Mouse (Mus musculus) inflammation-experienced regulatory T-cells (primary cell): Measurements from ENCODE around the gene Znhit2. TPM values are rescaled to one million over a fixed set of nuclear protein-coding genes. Genes with fewer than 3 reads are reported as not detected.

Experiments used
- polyA plus RNA-seq, 2 experiments: library from polyadenylated mRNA; unstranded; fragments of 100-300 nt; shearing (Covaris generic); gene quantifications; one replicate each; pipeline ENCODE4 v1.2.1; 2017

Znhit2 gene
- polyA plus RNA-seq = 10 to 100 TPM; 35.7 to 43.9 TPM

GRCm38 (mm10) chr19:6061021-6061533 lies at the start of gene Znhit2:
TSS of gene Znhit2 (plus strand) at chr19:6061192.

GRCm38 (mm10) chr19:6015511-6016315 lies 45.3 kb upstream of the Znhit2 start, which contains the start of gene Capn1:
TSS of gene Capn1 (minus strand) at chr19:6015897.

GRCm38 (mm10) chr19:6046294-6047153 lies 14.5 kb upstream of the Znhit2 start, which contains the start of gene Syvn1:
TSS of gene Syvn1 (plus strand) at chr19:6046576.

GRCm38 (mm10) chr19:6057313-6058096 lies 3.5 kb upstream of the Znhit2 start, which contains the start of the genes Mrpl49 and Fau:
TSS of gene Mrpl49 (minus strand) at chr19:6057785.
TSS of gene Fau (plus strand) at chr19:6057844.

GRCm38 (mm10) chr19:6067724-6068415 lies 6.9 kb downstream of the Znhit2 start, which contains the start of gene Tm7sf2:
TSS of gene Tm7sf2 (minus strand) at chr19:6068373.

GRCm38 (mm10) chr19:6076564-6077393 lies 15.8 kb downstream of the Znhit2 start, which contains the start of gene Vps51:
TSS of gene Vps51 (minus strand) at chr19:6077231.

GRCm38 (mm10) chr19:6079983-6080480 lies 19.0 kb downstream of the Znhit2 start, which contains the start of gene Tmem262:
TSS of gene Tmem262 (plus strand) at chr19:6080033.

GRCm38 (mm10) chr19:6082156-6082555 lies 21.2 kb downstream of the Znhit2 start, which contains the start of gene Gm28374:
TSS of gene Gm28374 (minus strand) at chr19:6082256.

GRCm38 (mm10) chr19:6084478-6085248 lies 23.7 kb downstream of the Znhit2 start, which contains the start of the genes Zfpl1 and Cdca5:
TSS of gene Zfpl1 (minus strand) at chr19:6084956.
TSS of gene Cdca5 (plus strand) at chr19:6084983.

GRCm38 (mm10) chr19:6094119-6094518 lies 33.1 kb downstream of the Znhit2 start, which contains the start of gene AC131692.1:
TSS of gene AC131692.1 (plus strand) at chr19:6094419.

GRCm38 (mm10) chr19:6105586-6105985 lies 44.6 kb downstream of the Znhit2 start, which contains the start of gene Naaladl1:
TSS of gene Naaladl1 (plus strand) at chr19:6105782.

Other genes with a start within 250 kb of the Znhit2 start
- gene Frmd8, start 185.9 kb upstream of the Znhit2 start, polyA plus RNA-seq = 100 to 1,000 TPM; 223 to 264 TPM
- gene Slc25a45, start 183.4 kb upstream of the Znhit2 start, polyA plus RNA-seq = 10 to 100 TPM; 38.8 to 42.3 TPM
- 1 to 10 TPM in 1 of 2 experiments, under 1 TPM in 1; 0.66 to 1.5 TPM for gene Tigd3, start 167.0 kb upstream of the Znhit2 start, polyA plus RNA-seq
- 100 to 1,000 TPM; 161 to 208 TPM for gene Dpf2, start 148.2 kb upstream of the Znhit2 start, polyA plus RNA-seq
- gene Cdc42ep2, start 136.4 kb upstream of the Znhit2 start, polyA plus RNA-seq = 1 to 10 TPM in 1 of 2 experiments, under 1 TPM in 1; 0.46 to 1.6 TPM
- 10 to 100 TPM; 37.4 to 48.6 TPM for gene Pola2, start 97.0 kb upstream of the Znhit2 start, polyA plus RNA-seq
- gene Slc22a20, start 75.0 kb upstream of the Znhit2 start, polyA plus RNA-seq = under 1 TPM in 1 of 2 experiments, not detected in 1; 0.89 TPM
- 10 to 100 TPM; 64.1 to 70.3 TPM for gene Capn1, start 45.3 kb upstream of the Znhit2 start, polyA plus RNA-seq
- 10 to 100 TPM; 48.2 to 68.1 TPM for gene Syvn1, start 14.6 kb upstream of the Znhit2 start, polyA plus RNA-seq
- gene Mrpl49, start 3.4 kb upstream of the Znhit2 start, polyA plus RNA-seq = 10 to 100 TPM; 37.1 to 49.2 TPM
- 100 to 1,000 TPM; 732 to 759 TPM for gene Fau, start 3.3 kb upstream of the Znhit2 start, polyA plus RNA-seq
- 10 to 100 TPM; 14.2 to 15.2 TPM for gene Tm7sf2, start 7.2 kb downstream of the Znhit2 start, polyA plus RNA-seq
- gene Vps51, start 16.0 kb downstream of the Znhit2 start, polyA plus RNA-seq = 100 to 1,000 TPM in 1 of 2 experiments, 10 to 100 TPM in 1; 79.1 to 114 TPM
- gene Tmem262, start 18.8 kb downstream of the Znhit2 start, polyA plus RNA-seq = 1 to 10 TPM in 1 of 2 experiments, not detected in 1; 2.5 TPM
- gene Gm28374, start 21.1 kb downstream of the Znhit2 start, polyA plus RNA-seq = under 1 TPM; 0.68 to 0.80 TPM
- gene Zfpl1, start 23.8 kb downstream of the Znhit2 start, polyA plus RNA-seq = 10 to 100 TPM; 47.3 to 48.0 TPM
- 1 to 10 TPM in 1 of 2 experiments, not detected in 1; 1.9 TPM for gene Cdca5, start 23.8 kb downstream of the Znhit2 start, polyA plus RNA-seq
- gene AC131692.1, start 33.2 kb downstream of the Znhit2 start, polyA plus RNA-seq = 1 to 10 TPM in 1 of 2 experiments, not detected in 1; 1.3 TPM
- 1 to 10 TPM in 1 of 2 experiments, under 1 TPM in 1; 0.14 to 1.2 TPM for gene Naaladl1, start 44.6 kb downstream of the Znhit2 start, polyA plus RNA-seq
- gene Sac3d1, start 57.5 kb downstream of the Znhit2 start, polyA plus RNA-seq = 10 to 100 TPM; 17.7 to 37.8 TPM
- 10 to 100 TPM; 29.5 to 41.7 TPM for gene Snx15, start 67.1 kb downstream of the Znhit2 start, polyA plus RNA-seq
- gene Batf2, start 79.8 kb downstream of the Znhit2 start, polyA plus RNA-seq = not detected
- gene Arl2, start 80.4 kb downstream of the Znhit2 start, polyA plus RNA-seq = 10 to 100 TPM; 18.3 to 30.3 TPM
- gene Majin, start 123.2 kb downstream of the Znhit2 start, polyA plus RNA-seq = 1 to 10 TPM in 1 of 2 experiments, not detected in 1; 1.2 TPM
- gene Gpha2, start 165.2 kb downstream of the Znhit2 start, polyA plus RNA-seq = not detected
- gene Ppp2r5b, start 174.7 kb downstream of the Znhit2 start, polyA plus RNA-seq = 10 to 100 TPM; 21.9 to 26.7 TPM
- 10 to 100 TPM; 23.5 to 31.5 TPM for gene Atg2a, start 180.5 kb downstream of the Znhit2 start, polyA plus RNA-seq
- 10 to 100 TPM; 22.3 to 27.6 TPM for gene Ehd1, start 215.5 kb downstream of the Znhit2 start, polyA plus RNA-seq
- under 1 TPM; 0.11 to 0.46 TPM for gene Cdc42bpg, start 245.3 kb downstream of the Znhit2 start, polyA plus RNA-seq